Mouse (Mus musculus) limb, embryonic 14.5 days (tissue): Measurements from ENCODE around the gene Hoxd12. TPM values are rescaled to one million over a fixed set of nuclear protein-coding genes. Genes with fewer than 3 reads are reported as not detected.
A peak's percentile ranks its signal among the peaks of the same experiment; 100 is the strongest.

Experiments used
- ATAC-seq: fragments of 200-750 bp; cut with Nextera tagmentation; 2 replicates; pipeline ENCODE4 v1.8.0; 2017; ENCODE audit warnings: low read depth, moderate number of reproducible peaks, moderate TSS enrichment; ENCODE audit not compliant: low FRiP score
- DNase-seq: peaks from one replicate; pipeline ENCODE4 v3.0.0-alpha.2; 2015; ENCODE audit warnings: low spot score
- H3K27ac ChIP-seq: fragments of 300-500 bp; sonication (generic); replicated peaks from 2 replicates; pipeline ENCODE4 v1.5.1; 2014; ENCODE audit warnings: low read depth, mild to moderate bottlenecking, low read length, moderate library complexity, mixed read lengths
- H3K27me3 ChIP-seq: fragments of 300-500 bp; sonication (generic); 2 replicates; pipeline ENCODE4 v1.6.1; 2014; ENCODE audit warnings: low read length, mixed read lengths; ENCODE audit not compliant: control insufficient read depth, insufficient read depth
- H3K36me3 ChIP-seq: fragments of 300-500 bp; sonication (generic); 2 replicates; pipeline ENCODE4 v1.6.1; 2014; ENCODE audit warnings: mild to moderate bottlenecking, low read length, moderate library complexity, mixed read lengths; ENCODE audit not compliant: control insufficient read depth, insufficient read depth
- H3K4me1 ChIP-seq: fragments of 300-500 bp; sonication (generic); 2 replicates; pipeline ENCODE4 v1.6.1; 2014; ENCODE audit warnings: antibody characterized with exemption, low read length, mixed read lengths; ENCODE audit not compliant: control insufficient read depth, insufficient read depth
- H3K4me2 ChIP-seq: fragments of 300-500 bp; sonication (generic); replicated peaks from 2 replicates; pipeline ENCODE4 v1.6.1; 2014; ENCODE audit warnings: low read depth, mild to moderate bottlenecking, low read length, moderate library complexity; ENCODE audit not compliant: severe bottlenecking
- H3K4me3 ChIP-seq: fragments of 300-500 bp; sonication (generic); replicated peaks from 2 replicates; pipeline ENCODE4 v1.5.1; 2014; ENCODE audit warnings: low read length
- H3K9ac ChIP-seq: fragments of 300-500 bp; sonication (generic); 2 replicates; pipeline ENCODE4 v1.6.1; 2014; ENCODE audit warnings: mild to moderate bottlenecking, low read depth, low read length, moderate library complexity; ENCODE audit not compliant: severe bottlenecking
- H3K9me3 ChIP-seq: fragments of 300-500 bp; sonication (generic); 2 replicates; pipeline ENCODE4 v1.6.1; 2016; ENCODE audit warnings: low read length; ENCODE audit not compliant: control insufficient read depth
- POLR2A ChIP-seq: fragments of 200-500 bp; IDR thresholded peaks from 2 replicates; pipeline ENCODE4 v1.8.0; 2012; ENCODE audit warnings: inconsistent platforms, mild to moderate bottlenecking, moderate library complexity, borderline replicate concordance; ENCODE audit not compliant: insufficient read depth, insufficient read length; ENCODE audit errors: extremely low read depth
- WGBS: fragments of 180-500 bp; shearing (Covaris S2); extraction: QIAGEN DNeasy Blood & Tissue Kit; methylation state at CpG from one replicate; pipeline ENCODE4 v1.1.7; 2014; 5-methylcytosine and 5-hydroxymethylcytosine counted together
- polyA plus RNA-seq, 2 experiments: library from polyadenylated mRNA; depleted of rRNA in 1 of 2; stranded (reverse) in 1 of 2; unstranded in 1 of 2; fragments of >200 nt; fragmentation: Nextera tagmentation in 1 of 2; extraction: Ambion mirVana in 1 of 2; gene quantifications; 2 replicates each; pipeline versions ENCODE4 v1.2.1 to v1.2.3; 2012 to 2014

Hoxd12 gene
- polyA plus RNA-seq, 2 experiments: 38.4 to 43.3 TPM

- Histone ChIP-seq H3K4me3 (peak overlapping the region; percentile 74), H3K9ac (peak overlapping the region; percentile 99), H3K4me1 (0 out of 2 replicates have a peak, but pooled peaks cover 3% of the 10 kb centered on the region), H3K4me2 (peak overlapping the region; percentile 96), H3K9me3 (no peaks in the 10 kb centered on the region), H3K36me3 (peaks cover 23% of the 10 kb centered on the region), H3K27me3 (peaks cover 26% of the 10 kb centered on the region), H3K27ac (peak overlapping the region; percentile 97)
- TF ChIP-seq POLR2A: no peak
- ATAC-seq: no peak
- no peak for DNase-seq
- 15% methylated on average over 4 of the region's 4 CpGs for WGBS
Observed at GRCm38 (mm10) chr2:74685059-74685603, 10.3 kb downstream of the Hoxd12 start.

- no peak for TF ChIP-seq POLR2A
- WGBS: 5% methylated on average over 17 of the region's 17 CpGs
- H3K4me2 ChIP-seq: peak overlapping the region; percentile 96
- H3K4me1 ChIP-seq: peaks cover 6% of the 10 kb centered on the region; the same call in 1 of the 2 replicates
- peak overlapping the region; percentile 91 for H3K9ac ChIP-seq
- peak; percentile 94 for DNase-seq
- peak overlapping the region; percentile 88 for H3K27ac ChIP-seq
- ATAC-seq: no peak
- no peaks in the 10 kb centered on the region for H3K9me3 ChIP-seq
- H3K36me3 ChIP-seq: peaks cover 23% of the 10 kb centered on the region
- peaks cover 31% of the 10 kb centered on the region for H3K27me3 ChIP-seq
- peak overlapping the region; percentile 74 for H3K4me3 ChIP-seq
Observed at GRCm38 (mm10) chr2:74686301-74686987, 11.6 kb downstream of the Hoxd12 start.

- H3K27ac ChIP-seq: peak overlapping the region; percentile 88
- no peak for DNase-seq
Observed at GRCm38 (mm10) chr2:74686988-74687697, 12.3 kb downstream of the Hoxd12 start.

GRCm38 (mm10) chr2:74687698-74688555, 13.1 kb downstream of the Hoxd12 start:
- peak overlapping the region; percentile 88 for H3K27ac ChIP-seq
- ATAC-seq (no peak), DNase-seq (no peak)
- peak overlapping the region; percentile 74 for H3K4me3 ChIP-seq
- H3K27me3 ChIP-seq: peaks cover 24% of the 10 kb centered on the region
- H3K4me1 ChIP-seq: peaks cover 15% of the 10 kb centered on the region; the same call in 1 of the 2 replicates
- H3K36me3 ChIP-seq: peaks cover 33% of the 10 kb centered on the region
- WGBS: 4% methylated on average over 31 of the region's 31 CpGs
- H3K9me3 ChIP-seq: no peaks in the 10 kb centered on the region
- H3K4me2 ChIP-seq: peak overlapping the region; percentile 96
- H3K9ac ChIP-seq: peak overlapping the region; percentile 91
- TF ChIP-seq POLR2A: 0 out of 2 replicates have a peak, but pooled peaks have one; percentile 11

More at GRCm38 (mm10) chr2:74686988-74687697, 12.3 kb downstream of the Hoxd12 start:
- H3K4me1 ChIP-seq: peaks cover 9% of the 10 kb centered on the region; the same call in 1 of the 2 replicates
- peak overlapping the region; percentile 91 for H3K9ac ChIP-seq
- H3K36me3 ChIP-seq: peaks cover 27% of the 10 kb centered on the region
- peak overlapping the region; percentile 96 for H3K4me2 ChIP-seq
- H3K9me3 ChIP-seq: no peaks in the 10 kb centered on the region
- under 1% methylated on average over 27 of the region's 27 CpGs for WGBS
- TF ChIP-seq POLR2A: no peak
- H3K27me3 ChIP-seq: peaks cover 26% of the 10 kb centered on the region
- peak overlapping the region; percentile 74 for H3K4me3 ChIP-seq
- ATAC-seq: no peak
